Mouse (Mus musculus): ENCODE measurements around the gene Hoxd3.

Hoxd3 gene

GRCm38 (mm10) chr2:74691022-74691951 lies 20.4 kb upstream of the Hoxd3 start, which contains the start of gene Hoxd10:
Gene Hoxd10 (plus strand): TSS chr2:74691924.
- in situ Hi-C loops (cut with MboI, MseI) = loop anchor here in 1 of 2 experiments (10.0 kb wide), 1 partner anchor 624 kb away; no protein-coding TSS in a partner anchor

- in situ Hi-C loops (cut with MboI, MseI) = loop anchor here in 1 of 2 experiments (10.0 kb wide), 1 partner anchor 623 kb away; no protein-coding TSS in a partner anchor
Observed at GRCm38 (mm10) chr2:74691995-74692807, 19.5 kb upstream of the Hoxd3 start.

- in situ Hi-C loops (cut with MboI, MseI) = loop anchor here in 1 of 2 experiments (10.0 kb wide), 1 partner anchor 622 kb away; no protein-coding TSS in a partner anchor
Observed at GRCm38 (mm10) chr2:74692808-74693431, 18.8 kb upstream of the Hoxd3 start.

- in situ Hi-C loops (cut with MboI, MseI) = loop anchor here in 1 of 2 experiments (10.0 kb wide), 1 partner anchor 621 kb away; no protein-coding TSS in a partner anchor
Observed at GRCm38 (mm10) chr2:74693432-74693827, 18.3 kb upstream of the Hoxd3 start.

- in situ Hi-C loops (cut with MboI, MseI) = loop anchor here in 1 of 2 experiments (10.0 kb wide), 1 partner anchor 621 kb away; no protein-coding TSS in a partner anchor
Observed at GRCm38 (mm10) chr2:74694066-74694465, 17.7 kb upstream of the Hoxd3 start.

GRCm38 (mm10) chr2:74695383-74695782 lies 16.3 kb upstream of the Hoxd3 start:
- in situ Hi-C loops (cut with MboI, MseI) = loop anchor here in 1 of 2 experiments (10.0 kb wide), 1 partner anchor 619 kb away; no protein-coding TSS in a partner anchor

GRCm38 (mm10) chr2:74695813-74696430 lies 15.8 kb upstream of the Hoxd3 start:
- in situ Hi-C loops (cut with MboI, MseI) = loop anchor here in 1 of 2 experiments (10.0 kb wide), 1 partner anchor 619 kb away; no protein-coding TSS in a partner anchor

- in situ Hi-C loops (cut with MboI, MseI) = loop anchor here in 1 of 2 experiments (10.0 kb wide), 1 partner anchor 618 kb away; no protein-coding TSS in a partner anchor
Observed at GRCm38 (mm10) chr2:74696442-74697335, 15.0 kb upstream of the Hoxd3 start.

- in situ Hi-C loops (cut with MboI, MseI) = loop anchor here in 1 of 2 experiments (10.0 kb wide), 1 partner anchor 617 kb away; no protein-coding TSS in a partner anchor
Observed at GRCm38 (mm10) chr2:74697567-74698121, 14.1 kb upstream of the Hoxd3 start, which contains the start of gene Hoxd9. Gene Hoxd9 (plus strand): TSS chr2:74697727.

GRCm38 (mm10) chr2:74698201-74699052 lies 13.3 kb upstream of the Hoxd3 start:
- in situ Hi-C loops (cut with MboI, MseI) = loop anchor here in 1 of 2 experiments (10.0 kb wide), 1 partner anchor 616 kb away; no protein-coding TSS in a partner anchor

- in situ Hi-C loops (cut with MboI, MseI) = loop anchor here in 1 of 2 experiments (10.0 kb wide), 1 partner anchor 616 kb away; no protein-coding TSS in a partner anchor
Observed at GRCm38 (mm10) chr2:74699053-74699430, 12.7 kb upstream of the Hoxd3 start.

- in situ Hi-C loops (cut with MboI, MseI) = loop anchor here (5.0 to 10.0 kb wide), 3 partner anchors 367 to 615 kb away; no protein-coding TSS in a partner anchor
Observed at GRCm38 (mm10) chr2:74699664-74700545, 11.8 kb upstream of the Hoxd3 start.

GRCm38 (mm10) chr2:74700546-74701112 lies 11.1 kb upstream of the Hoxd3 start:
- in situ Hi-C loops (cut with MboI, MseI) = loop anchor here in 1 of 2 experiments (5.0 kb wide), 2 partner anchors 367 to 442 kb away; no protein-coding TSS in a partner anchor

- in situ Hi-C loops (cut with MboI, MseI) = loop anchor here in 1 of 2 experiments (5.0 kb wide), 2 partner anchors 365 to 440 kb away; no protein-coding TSS in a partner anchor
Observed at GRCm38 (mm10) chr2:74701949-74702819, 9.5 kb upstream of the Hoxd3 start.

GRCm38 (mm10) chr2:74702820-74703219 lies 8.9 kb upstream of the Hoxd3 start:
- in situ Hi-C loops (cut with MboI, MseI) = loop anchor here in 1 of 2 experiments (5.0 kb wide), 2 partner anchors 364 to 439 kb away; no protein-coding TSS in a partner anchor

Measured in T-helper 17 cell (primary cell).